ENCODE assay signal across 11 mouse cellular contexts in the genomic region with DNA sequence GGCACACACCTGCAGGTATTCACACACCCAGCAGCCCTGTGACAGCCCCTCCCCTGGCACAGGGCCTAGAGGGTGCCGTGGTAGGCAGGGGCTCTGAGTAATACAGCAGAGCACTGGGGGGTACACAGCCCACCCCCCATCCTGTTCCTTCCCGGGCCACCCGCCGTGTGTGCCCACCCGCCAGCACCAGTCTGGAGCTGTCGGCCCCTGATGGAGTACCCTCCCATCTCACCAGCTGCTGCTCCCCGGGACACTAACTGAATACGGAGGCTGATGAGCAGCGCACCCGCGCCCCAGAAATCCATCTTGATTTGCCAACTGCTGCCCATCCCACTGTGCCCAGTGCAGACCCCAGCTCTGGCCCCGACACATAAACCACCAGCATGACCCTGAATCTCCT. TPM values are rescaled to one million over a fixed set of nuclear protein-coding genes. Genes with fewer than 3 reads are reported as not detected.
DNase-seq lines count a peak whose midpoint lies in the region; ATAC-seq and TF ChIP-seq lines count a peak whose summit lies in the region.
"Had no signal": no experiment of that assay in that cellular context is flagged by ENCODE, and none has a peak within 500 bp of the region (broad histone marks: within the 10 kb centered on the region; RNA-seq: fewer than 3 reads in every experiment).

No protein-coding gene starts in this region.

- peak overlapping the region; percentile 41 for H3K9ac ChIP-seq in forebrain, embryonic 11.5 days (ENCODE audit: low read length)
- H3K9ac ChIP-seq in hindbrain, embryonic 14.5 days: peak overlapping the region; percentile 47
- H3K9ac ChIP-seq in midbrain, postnatal 0 days (replicated peaks; ENCODE audit: low read length, poor library complexity, severe bottlenecking): peak overlapping the region; percentile 36; the same call in 1 of the 2 replicates

- ATAC-seq in forebrain, embryonic 11.5 days (replicated peaks; ENCODE audit: low FRiP score): peak; percentile 8; the same call in 1 of the 2 replicates
- peak; percentile 25 for ATAC-seq in hindbrain, embryonic 14.5 days (ENCODE audit: low FRiP score)
- ATAC-seq in midbrain, postnatal 0 days (ENCODE audit: low FRiP score): 0 out of 2 replicates have a peak, but pooled peaks have one; percentile 0
- ATAC-seq in activated CD4-positive, CD25-positive, alpha-beta regulatory T cell, adult 4 months: no peak

- intact Hi-C loops in left cerebral cortex, postnatal 4 days (cut with DNase I): loop anchor here (5.0 kb wide), 1 partner anchor 44 kb away; no protein-coding TSS in a partner anchor
- intact Hi-C loops in left cerebral cortex, adult 2 months (cut with DNase I): no loop called here

- H3K9me3 ChIP-seq in forebrain, embryonic 11.5 days (ENCODE audit: control insufficient read depth, low read length): no peaks in the 10 kb centered on the region
- H3K9me3 ChIP-seq in hindbrain, embryonic 14.5 days (ENCODE audit: control insufficient read depth, low read length): no peaks in the 10 kb centered on the region
- no peaks in the 10 kb centered on the region for H3K9me3 ChIP-seq in midbrain, postnatal 0 days (ENCODE audit: low read length)

- no peak overlapping the region for H3K27ac ChIP-seq in left cerebral cortex, adult 2 months
- peak overlapping the region; percentile 75 for H3K27ac ChIP-seq in forebrain, embryonic 11.5 days (ENCODE audit: low read depth, low read length)
- peak overlapping the region; percentile 88 for H3K27ac ChIP-seq in hindbrain, embryonic 14.5 days
- peak overlapping the region; percentile 65 for H3K27ac ChIP-seq in midbrain, postnatal 0 days (ENCODE audit: low read depth, low read length)
- H3K27ac ChIP-seq: kidney, postnatal 0 days had no signal

- H3K36me3 ChIP-seq in forebrain, embryonic 11.5 days (ENCODE audit: control insufficient read depth, insufficient read depth, low read length): peaks cover 6% of the 10 kb centered on the region
- H3K36me3 ChIP-seq in hindbrain, embryonic 14.5 days (replicated peaks; ENCODE audit: control insufficient read depth, insufficient read depth): peaks cover 70% of the 10 kb centered on the region
- peaks cover 38% of the 10 kb centered on the region for H3K36me3 ChIP-seq in midbrain, postnatal 0 days (ENCODE audit: insufficient read depth, low read length)

- no peak for TF ChIP-seq CTCF in left cerebral cortex, adult 2 months (IDR thresholded peaks at IDR 0.05)
- no peak for TF ChIP-seq CTCF in midbrain, postnatal 0 days (IDR thresholded peaks at IDR 0.05)

- peak; percentile 60 for DNase-seq in left cerebral cortex, postnatal 4 days
- no peak for DNase-seq in left cerebral cortex, adult 2 months (ENCODE audit: extremely low spot score in 1 of 2, low spot score in 2 of 2)
- DNase-seq in forebrain, embryonic 11.5 days (ENCODE audit: low spot score): no peak
- no peak for DNase-seq in hindbrain, embryonic 14.5 days (ENCODE audit: low spot score)
- DNase-seq in midbrain, postnatal 0 days (ENCODE audit: low spot score): no peak
- DNase-seq in adrenal gland, adult 8-10 months: no peak
- DNase-seq in retina, embryonic 14.5 days (ENCODE audit: low spot score): no peak
- DNase-seq: gastrocnemius, postnatal 25 days; lung, postnatal 14 days had no signal

- no peak overlapping the region for H3K4me3 ChIP-seq in left cerebral cortex, adult 2 months
- no peak overlapping the region for H3K4me3 ChIP-seq in forebrain, embryonic 11.5 days (ENCODE audit: low read depth, low read length)
- no peak overlapping the region for H3K4me3 ChIP-seq in hindbrain, embryonic 14.5 days (replicated peaks; ENCODE audit: low read length)
- no peak overlapping the region for H3K4me3 ChIP-seq in midbrain, postnatal 0 days (ENCODE audit: low read depth, low read length)

- no peak overlapping the region for H3K4me2 ChIP-seq in forebrain, embryonic 11.5 days (ENCODE audit: low read depth, low read length, severe bottlenecking)
- H3K4me2 ChIP-seq in hindbrain, embryonic 14.5 days (replicated peaks): peak overlapping the region; percentile 30
- no peak overlapping the region for H3K4me2 ChIP-seq in midbrain, postnatal 0 days (ENCODE audit: low read depth, low read length, poor library complexity, severe bottlenecking)

- WGBS in forebrain, embryonic 11.5 days: 88% methylated on average over 12 of the region's 12 CpGs
- WGBS in hindbrain, embryonic 14.5 days: 35% methylated on average over 12 of the region's 12 CpGs
- WGBS in midbrain, postnatal 0 days: 41% methylated on average over 12 of the region's 12 CpGs

- peaks cover 36% of the 10 kb centered on the region for H3K4me1 ChIP-seq in forebrain, embryonic 11.5 days (replicated peaks; ENCODE audit: control insufficient read depth, insufficient read depth, low read length)
- peaks cover 65% of the 10 kb centered on the region for H3K4me1 ChIP-seq in hindbrain, embryonic 14.5 days (replicated peaks; ENCODE audit: control insufficient read depth, insufficient read depth, low read length)
- H3K4me1 ChIP-seq in midbrain, postnatal 0 days (ENCODE audit: insufficient read depth, low read length): peaks cover 13% of the 10 kb centered on the region

- H3K27me3 ChIP-seq in forebrain, embryonic 11.5 days (ENCODE audit: control insufficient read depth, insufficient read depth, low read length): no peaks in the 10 kb centered on the region
- H3K27me3 ChIP-seq in hindbrain, embryonic 14.5 days (ENCODE audit: control insufficient read depth, insufficient read depth, low read length): no peaks in the 10 kb centered on the region
- H3K27me3 ChIP-seq in midbrain, postnatal 0 days (ENCODE audit: insufficient read depth, low read length): no peaks in the 10 kb centered on the region

RNA-seq across cellular contexts. Expression of gene Akt1, which starts 11.0 kb away (rescaled TPM):
- total RNA-seq in left cerebral cortex, postnatal 4 days (2021): 100 to 1,000 TPM; 279 to 286 TPM
- 100 to 1,000 TPM; 144 to 157 TPM for total RNA-seq in left cerebral cortex, adult 2 months (2021)
- polyA plus RNA-seq in forebrain, embryonic 11.5 days (2014; fragmentation: Nextera tagmentation; extraction: Ambion mirVana): 99.4 and 123 TPM in 2 replicates
- polyA plus RNA-seq in hindbrain, embryonic 14.5 days (2014; fragmentation: Nextera tagmentation; extraction: Ambion mirVana): 69.2 and 70.3 TPM in 2 replicates
- 201 and 208 TPM in 2 replicates for total RNA-seq in midbrain, postnatal 0 days (2014; rRNA removed)
- polyA plus RNA-seq in midbrain, postnatal 0 days (2015; fragmentation: Nextera tagmentation; extraction: Ambion mirVana): 93.1 and 93.3 TPM in 2 replicates
- polyA plus RNA-seq in activated CD4-positive, CD25-positive, alpha-beta regulatory T cell, adult 4 months (2017; shearing (Covaris generic)): 10 to 100 TPM; 17.3 to 23.5 TPM
- total RNA-seq in adrenal gland, adult 8-10 months (2022): 100 to 1,000 TPM; 275 to 460 (median 313) TPM

RNA-seq across cellular contexts. Expression of gene Zbtb42, which starts 14.9 kb away (rescaled TPM):
- total RNA-seq in left cerebral cortex, postnatal 4 days (2021): 1 to 10 TPM in 1 of 2 experiments, under 1 TPM in 1; 0.62 to 1.9 TPM
- total RNA-seq in left cerebral cortex, adult 2 months (2021): 1 to 10 TPM; 1.1 to 1.2 TPM
- 4.4 and 5.3 TPM in 2 replicates for polyA plus RNA-seq in forebrain, embryonic 11.5 days (2014; fragmentation: Nextera tagmentation; extraction: Ambion mirVana)
- 2.2 and 4.7 TPM in 2 replicates for polyA plus RNA-seq in hindbrain, embryonic 14.5 days (2014; fragmentation: Nextera tagmentation; extraction: Ambion mirVana)
- 0.94 and 1.5 TPM in 2 replicates for total RNA-seq in midbrain, postnatal 0 days (2014; rRNA removed)
- 1.2 and 1.8 TPM in 2 replicates for polyA plus RNA-seq in midbrain, postnatal 0 days (2015; fragmentation: Nextera tagmentation; extraction: Ambion mirVana)
- 1 to 10 TPM; 2.2 to 2.6 TPM for polyA plus RNA-seq in activated CD4-positive, CD25-positive, alpha-beta regulatory T cell, adult 4 months (2017; shearing (Covaris generic))
- total RNA-seq in adrenal gland, adult 8-10 months (2022): 10 to 100 TPM in 3 of 4 experiments, 1 to 10 TPM in 1; 8.7 to 20.1 (median 15.9) TPM

RNA-seq across cellular contexts. Expression of gene Siva1, which starts 19.2 kb away (rescaled TPM):
- total RNA-seq in left cerebral cortex, postnatal 4 days (2021): 10 to 100 TPM; 25.3 to 25.9 TPM
- total RNA-seq in left cerebral cortex, adult 2 months (2021): 10 to 100 TPM; 19.7 to 21.5 TPM
- polyA plus RNA-seq in forebrain, embryonic 11.5 days (2014; fragmentation: Nextera tagmentation; extraction: Ambion mirVana): 227 and 257 TPM in 2 replicates
- polyA plus RNA-seq in hindbrain, embryonic 14.5 days (2014; fragmentation: Nextera tagmentation; extraction: Ambion mirVana): 54.2 and 58.4 TPM in 2 replicates
- 24.0 and 25.4 TPM in 2 replicates for total RNA-seq in midbrain, postnatal 0 days (2014; rRNA removed)
- polyA plus RNA-seq in midbrain, postnatal 0 days (2015; fragmentation: Nextera tagmentation; extraction: Ambion mirVana): 43.4 and 45.5 TPM in 2 replicates
- 10 to 100 TPM; 38.7 to 44.6 TPM for polyA plus RNA-seq in activated CD4-positive, CD25-positive, alpha-beta regulatory T cell, adult 4 months (2017; shearing (Covaris generic))
- 10 to 100 TPM; 37.0 to 73.9 (median 51.5) TPM for total RNA-seq in adrenal gland, adult 8-10 months (2022)

RNA-seq across cellular contexts. Expression of gene Adssl1, which starts 43.9 kb away (rescaled TPM):
- 1 to 10 TPM; 1.5 to 1.7 TPM for total RNA-seq in left cerebral cortex, postnatal 4 days (2021)
- total RNA-seq in left cerebral cortex, adult 2 months (2021): 10 to 100 TPM; 16.2 to 16.5 TPM
- 1.9 and 2.1 TPM in 2 replicates for polyA plus RNA-seq in forebrain, embryonic 11.5 days (2014; fragmentation: Nextera tagmentation; extraction: Ambion mirVana)
- 5.3 and 5.5 TPM in 2 replicates for polyA plus RNA-seq in hindbrain, embryonic 14.5 days (2014; fragmentation: Nextera tagmentation; extraction: Ambion mirVana)
- 2.0 and 4.1 TPM in 2 replicates for total RNA-seq in midbrain, postnatal 0 days (2014; rRNA removed)
- polyA plus RNA-seq in midbrain, postnatal 0 days (2015; fragmentation: Nextera tagmentation; extraction: Ambion mirVana): 8.2 and 9.4 TPM in 2 replicates
- polyA plus RNA-seq in activated CD4-positive, CD25-positive, alpha-beta regulatory T cell, adult 4 months (2017; shearing (Covaris generic)): 1 to 10 TPM in 1 of 2 experiments, under 1 TPM in 1; 0.86 to 1.3 TPM
- total RNA-seq in adrenal gland, adult 8-10 months (2022): 10 to 100 TPM; 15.2 to 53.1 (median 30.7) TPM

RNA-seq across cellular contexts. Expression of gene Cep170b, which starts 56.5 kb away (rescaled TPM):
- total RNA-seq in left cerebral cortex, postnatal 4 days (2021): 100 to 1,000 TPM; 183 to 185 TPM
- total RNA-seq in left cerebral cortex, adult 2 months (2021): 100 to 1,000 TPM; 280 to 294 TPM
- 12.6 and 15.2 TPM in 2 replicates for polyA plus RNA-seq in forebrain, embryonic 11.5 days (2014; fragmentation: Nextera tagmentation; extraction: Ambion mirVana)
- 39.5 and 41.9 TPM in 2 replicates for polyA plus RNA-seq in hindbrain, embryonic 14.5 days (2014; fragmentation: Nextera tagmentation; extraction: Ambion mirVana)
- total RNA-seq in midbrain, postnatal 0 days (2014; rRNA removed): 125 and 140 TPM in 2 replicates
- 42.7 and 46.4 TPM in 2 replicates for polyA plus RNA-seq in midbrain, postnatal 0 days (2015; fragmentation: Nextera tagmentation; extraction: Ambion mirVana)
- 1 to 10 TPM; 2.3 to 2.5 TPM for polyA plus RNA-seq in activated CD4-positive, CD25-positive, alpha-beta regulatory T cell, adult 4 months (2017; shearing (Covaris generic))
- total RNA-seq in adrenal gland, adult 8-10 months (2022): 10 to 100 TPM; 43.6 to 74.0 (median 59.1) TPM
